Mouse (Mus musculus) small intestine, adult 2 months (tissue): ENCODE measurements around the gene Ptch2.

Experiments
- CTCF ChIP-seq: fragments of 200-500 bp; IDR thresholded peaks from 2 replicates; pipeline ENCODE4 v1.5.1; 2012; ENCODE audit warnings: low read depth, mild to moderate bottlenecking, control low read depth, inconsistent platforms, low read length, moderate library complexity, mixed read lengths; ENCODE audit not compliant: insufficient replicate concordance, insufficient read length; ENCODE audit errors: extremely low read depth
- POLR2A ChIP-seq: fragments of 200-500 bp; IDR thresholded peaks from 2 replicates; pipeline ENCODE4 v1.6.1; 2012; ENCODE audit warnings: low read depth, mild to moderate bottlenecking, control low read depth, inconsistent platforms, low read length, moderate library complexity

GRCm38 (mm10) chr4:117053956-117054355, 41.9 kb upstream of the Ptch2 start:
- TF ChIP-seq POLR2A (no peak), CTCF (no peak)
